Mouse (Mus musculus) embryonic facial prominence, embryonic 14.5 days (tissue): ENCODE results near the gene Phtf2. TPM values are rescaled to one million over a fixed set of nuclear protein-coding genes. Genes with fewer than 3 reads are reported as not detected.

Experiments
- ATAC-seq: fragments of 200-750 bp; cut with Nextera tagmentation; 2 replicates; pipeline ENCODE4 v1.8.0; 2017; ENCODE audit warnings: low read depth, moderate number of reproducible peaks, moderate TSS enrichment
- DNase-seq: peaks from one replicate; pipeline ENCODE4 v3.0.0-alpha.2; 2015; ENCODE audit warnings: low spot score
- H3K27ac ChIP-seq: fragments of 300-500 bp; sonication (generic); replicated peaks from 2 replicates; pipeline ENCODE4 v1.5.1; 2014; ENCODE audit warnings: low read depth, mild to moderate bottlenecking, low read length, moderate library complexity
- H3K27me3 ChIP-seq: fragments of 300-500 bp; sonication (generic); replicated peaks from 2 replicates; pipeline ENCODE4 v1.6.1; 2014; ENCODE audit warnings: low read length; ENCODE audit not compliant: control insufficient read depth, insufficient read depth
- H3K36me3 ChIP-seq: fragments of 300-500 bp; sonication (generic); 2 replicates; pipeline ENCODE4 v1.6.1; 2014; ENCODE audit warnings: low read length, mixed read lengths; ENCODE audit not compliant: control insufficient read depth, insufficient read depth
- H3K4me1 ChIP-seq: fragments of 300-500 bp; sonication (generic); 2 replicates; pipeline ENCODE4 v1.6.1; 2014; ENCODE audit warnings: antibody characterized with exemption, low read length; ENCODE audit not compliant: control insufficient read depth, insufficient read depth
- H3K4me2 ChIP-seq: fragments of 300-500 bp; sonication (generic); 2 replicates; pipeline ENCODE4 v1.6.1; 2014; ENCODE audit warnings: low read depth, mild to moderate bottlenecking, low read length, moderate library complexity, mixed read lengths
- H3K4me3 ChIP-seq: fragments of 300-500 bp; sonication (generic); 2 replicates; pipeline ENCODE4 v1.5.1; 2014; ENCODE audit warnings: low read depth, mild to moderate bottlenecking, low read length
- H3K9ac ChIP-seq: fragments of 300-500 bp; sonication (generic); 2 replicates; pipeline ENCODE4 v1.6.1; 2014; ENCODE audit warnings: low read depth, mild to moderate bottlenecking, low read length, moderate library complexity, mixed read lengths
- H3K9me3 ChIP-seq: fragments of 300-500 bp; sonication (generic); 2 replicates; pipeline ENCODE4 v1.6.1; 2016; ENCODE audit warnings: low read length; ENCODE audit not compliant: control insufficient read depth
- WGBS: fragments of 180-500 bp; shearing (Covaris S2); extraction: QIAGEN DNeasy Blood & Tissue Kit; methylation state at CpG from one replicate; pipeline ENCODE4 v1.1.7; 2014; 5-methylcytosine and 5-hydroxymethylcytosine counted together
- polyA plus RNA-seq: library from polyadenylated mRNA; unstranded; fragments of >200 nt; fragmentation: Nextera tagmentation; extraction: Ambion mirVana; gene quantifications from 2 replicates; pipeline ENCODE4 v1.2.1, GENCODE M21; 2014

Gene Phtf2
- polyA plus RNA-seq: 20.3 and 23.0 TPM in 2 replicates

- Histone ChIP-seq H3K4me2 (peak within 1 kb of the TSS; percentile 57), H3K4me3 (peak within 1 kb of the TSS; percentile 84), H3K9ac (peak within 1 kb of the TSS; percentile 86), H3K36me3 (peaks cover 9% of the 10 kb centered on the region; the same call in 1 of the 2 replicates), H3K27ac (peak within 1 kb of the TSS; percentile 92), H3K9me3 (no peaks in the 10 kb centered on the region), H3K27me3 (no peaks in the 10 kb centered on the region), H3K4me1 (peaks cover 19% of the 10 kb centered on the region)
- DNase-seq: peak; percentile 100
- peak; percentile 99 for ATAC-seq
- under 1% methylated on average over 37 of the region's 94 CpGs for WGBS
Measured at GRCm38 (mm10) chr5:20881915-20882800, at the start of gene Phtf2, which contains the start of gene Tmem60. TSS of gene Phtf2 (minus strand) at chr5:20882124. TSS of gene Tmem60 (plus strand) at chr5:20882191.

GRCm38 (mm10) chr5:20931300-20931699, 49.4 kb upstream of the Phtf2 start:
- ATAC-seq (no peak), DNase-seq (no peak)
- Histone ChIP-seq H3K9ac (no peak overlapping the region), H3K9me3 (no peaks in the 10 kb centered on the region), H3K27me3 (no peaks in the 10 kb centered on the region), H3K36me3 (no peaks in the 10 kb centered on the region), H3K4me3 (no peak overlapping the region), H3K4me2 (no peak overlapping the region), H3K4me1 (no peaks in the 10 kb centered on the region), H3K27ac (no peak overlapping the region)
- WGBS: 91% methylated on average over 3 of the region's 3 CpGs

GRCm38 (mm10) chr5:20930430-20930829, 48.5 kb upstream of the Phtf2 start:
- ATAC-seq (no peak), DNase-seq (no peak)
- no peak overlapping the region for H3K4me2 ChIP-seq
- no peak overlapping the region for H3K9ac ChIP-seq
- no peak overlapping the region for H3K27ac ChIP-seq
- no peak overlapping the region for H3K4me3 ChIP-seq
- H3K9me3 ChIP-seq: no peaks in the 10 kb centered on the region
- H3K36me3 ChIP-seq: no peaks in the 10 kb centered on the region
- H3K4me1 ChIP-seq: no peaks in the 10 kb centered on the region
- H3K27me3 ChIP-seq: no peaks in the 10 kb centered on the region

- WGBS: 61% methylated on average over 6 of the region's 6 CpGs
- Histone ChIP-seq H3K36me3 (no peaks in the 10 kb centered on the region), H3K4me1 (no peaks in the 10 kb centered on the region), H3K9me3 (no peaks in the 10 kb centered on the region), H3K4me2 (no peak overlapping the region), H3K4me3 (no peak overlapping the region), H3K27ac (no peak overlapping the region), H3K27me3 (no peaks in the 10 kb centered on the region), H3K9ac (no peak overlapping the region)
- DNase-seq (peak; percentile 18), ATAC-seq (no peak)
Measured at GRCm38 (mm10) chr5:20929669-20930151, 47.8 kb upstream of the Phtf2 start.

- Histone ChIP-seq H3K4me2 (no peak overlapping the region), H3K4me1 (no peaks in the 10 kb centered on the region)
- no peak for ATAC-seq
Measured at GRCm38 (mm10) chr5:20925451-20925850, 43.5 kb upstream of the Phtf2 start.

GRCm38 (mm10) chr5:20924608-20925007, 42.7 kb upstream of the Phtf2 start:
- H3K36me3 ChIP-seq: 0 out of 2 replicates have a peak, but pooled peaks cover under 1% of the 10 kb centered on the region
- 75% methylated on average over 3 of the region's 3 CpGs for WGBS
- H3K4me3 ChIP-seq: no peak overlapping the region
- no peak overlapping the region for H3K9ac ChIP-seq
- DNase-seq (no peak), ATAC-seq (no peak)
- H3K27me3 ChIP-seq: no peaks in the 10 kb centered on the region
- no peaks in the 10 kb centered on the region for H3K9me3 ChIP-seq
- no peak overlapping the region for H3K4me2 ChIP-seq
- H3K27ac ChIP-seq: no peak overlapping the region
- no peaks in the 10 kb centered on the region for H3K4me1 ChIP-seq

More at GRCm38 (mm10) chr5:20925451-20925850, 43.5 kb upstream of the Phtf2 start:
- Histone ChIP-seq H3K27ac (no peak overlapping the region), H3K4me3 (no peak overlapping the region), H3K9me3 (no peaks in the 10 kb centered on the region), H3K27me3 (no peaks in the 10 kb centered on the region), H3K36me3 (no peaks in the 10 kb centered on the region), H3K9ac (no peak overlapping the region)
- 72% methylated on average over 3 of the region's 3 CpGs for WGBS
- DNase-seq: no peak

- Histone ChIP-seq H3K9me3 (no peaks in the 10 kb centered on the region), H3K4me1 (no peaks in the 10 kb centered on the region), H3K4me2 (no peak overlapping the region), H3K27me3 (no peaks in the 10 kb centered on the region), H3K36me3 (0 out of 2 replicates have a peak, but pooled peaks cover 3% of the 10 kb centered on the region), H3K9ac (no peak overlapping the region), H3K27ac (no peak overlapping the region), H3K4me3 (no peak overlapping the region)
- DNase-seq (no peak), ATAC-seq (no peak)
- WGBS: 93% methylated on average over 9 of the region's 9 CpGs
Measured at GRCm38 (mm10) chr5:20919566-20919965, 37.6 kb upstream of the Phtf2 start.

- Histone ChIP-seq H3K4me3 (no peak overlapping the region), H3K9ac (no peak overlapping the region), H3K9me3 (no peaks in the 10 kb centered on the region), H3K4me2 (no peak overlapping the region), H3K27me3 (no peaks in the 10 kb centered on the region), H3K4me1 (no peaks in the 10 kb centered on the region), H3K36me3 (0 out of 2 replicates have a peak, but pooled peaks cover 3% of the 10 kb centered on the region), H3K27ac (no peak overlapping the region)
- 92% methylated on average over 4 of the region's 4 CpGs for WGBS
- ATAC-seq (no peak), DNase-seq (no peak)
Measured at GRCm38 (mm10) chr5:20918967-20919366, 37.0 kb upstream of the Phtf2 start.
